Comparison of ENCODE assay signal across 22 mouse cellular contexts in the genomic region with DNA sequence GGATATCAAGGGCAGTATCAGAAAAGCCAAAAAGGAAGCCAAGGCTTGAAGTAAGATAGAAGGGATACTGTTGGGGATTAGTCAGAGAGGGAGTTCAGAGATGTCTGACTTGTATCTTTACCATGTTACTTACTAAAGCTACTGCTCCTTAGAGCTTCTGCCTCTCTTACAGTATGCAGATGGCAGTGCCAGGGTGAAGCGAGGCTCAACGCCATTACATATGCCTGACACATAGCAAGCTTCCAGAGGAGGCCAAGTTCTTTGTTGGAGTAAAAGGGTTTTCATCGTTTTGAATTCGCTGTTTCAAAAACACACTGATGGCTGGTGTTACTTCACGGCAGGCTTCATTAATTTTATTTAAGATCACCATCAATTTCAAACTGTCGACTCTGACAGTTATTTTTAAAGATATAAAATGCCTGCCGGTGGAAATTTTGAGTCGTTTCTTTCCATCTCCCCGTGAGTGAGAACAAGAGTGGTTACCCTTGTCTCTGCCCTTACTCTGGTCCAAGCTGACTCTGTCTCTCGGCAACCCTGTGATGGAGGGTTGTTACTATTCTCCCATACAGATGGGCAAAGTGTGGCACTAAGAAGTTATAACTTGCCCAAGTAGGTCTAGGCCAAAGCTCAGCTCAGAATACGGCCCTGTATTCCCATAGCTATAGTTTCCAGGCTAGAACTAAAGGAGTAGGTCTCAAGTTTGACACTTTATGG.
A peak's percentile ranks its signal among the peaks of the same experiment; 100 is the strongest.
DNase-seq lines count a peak whose midpoint lies in the region; ATAC-seq and TF ChIP-seq lines count a peak whose summit lies in the region.
"Had no signal": no experiment of that assay in that cellular context is flagged by ENCODE, and none has a peak within 500 bp of the region (broad histone marks: within the 10 kb centered on the region; RNA-seq: fewer than 3 reads in every experiment).

No protein-coding gene starts in this region.

- H3K4me2 ChIP-seq in forebrain, embryonic 16.5 days (ENCODE audit: low read length), result no peak overlapping the region
- no peak overlapping the region for H3K4me2 ChIP-seq in forebrain, embryonic 11.5 days (ENCODE audit: low read depth, low read length, severe bottlenecking)
- H3K4me2 ChIP-seq in heart, embryonic 13.5 days, result no peak overlapping the region
- H3K4me2 ChIP-seq in hindbrain, postnatal 0 days (ENCODE audit: low read depth, low read length), result no peak overlapping the region
- no peak overlapping the region for H3K4me2 ChIP-seq in hindbrain, embryonic 13.5 days
- H3K4me2 ChIP-seq: limb, embryonic 13.5 days; liver, embryonic 11.5 days; midbrain, embryonic 11.5 days had no signal

- H3K27me3 ChIP-seq in forebrain, embryonic 16.5 days (replicated peaks; ENCODE audit: control insufficient read depth, insufficient read depth, low read length), result no peaks in the 10 kb centered on the region
- H3K27me3 ChIP-seq in forebrain, embryonic 11.5 days (ENCODE audit: control insufficient read depth, insufficient read depth, low read length), result no peaks in the 10 kb centered on the region
- H3K27me3 ChIP-seq in heart, embryonic 13.5 days (replicated peaks), result no peaks in the 10 kb centered on the region
- H3K27me3 ChIP-seq in hindbrain, postnatal 0 days (ENCODE audit: insufficient read depth, low read length), result no peaks in the 10 kb centered on the region
- H3K27me3 ChIP-seq in hindbrain, embryonic 13.5 days, result no peaks in the 10 kb centered on the region
- H3K27me3 ChIP-seq: limb, embryonic 13.5 days had no signal

- H3K9me3 ChIP-seq in forebrain, embryonic 16.5 days (ENCODE audit: control insufficient read depth, low read length), result no peaks in the 10 kb centered on the region
- H3K9me3 ChIP-seq in forebrain, embryonic 11.5 days (ENCODE audit: control insufficient read depth, low read length), result no peaks in the 10 kb centered on the region
- peaks cover 3% of the 10 kb centered on the region; the same call in 1 of the 2 replicates for H3K9me3 ChIP-seq in heart, embryonic 13.5 days
- no peaks in the 10 kb centered on the region for H3K9me3 ChIP-seq in hindbrain, postnatal 0 days (ENCODE audit: low read length)
- H3K9me3 ChIP-seq in hindbrain, embryonic 13.5 days, result no peaks in the 10 kb centered on the region
- H3K9me3 ChIP-seq: limb, embryonic 13.5 days had no signal

- TF ChIP-seq POLR2A in brain, embryonic 14.5 days (IDR thresholded peaks at IDR 0.05; ENCODE audit: borderline replicate concordance, extremely low read depth, insufficient read depth, insufficient read length, poor library complexity, severe bottlenecking), result no peak

- no peak overlapping the region for H3K27ac ChIP-seq in forebrain, embryonic 16.5 days (ENCODE audit: low read length)
- H3K27ac ChIP-seq in forebrain, embryonic 11.5 days (ENCODE audit: low read depth, low read length), result no peak overlapping the region
- peak overlapping the region; percentile 68 for H3K27ac ChIP-seq in heart, embryonic 13.5 days (replicated peaks)
- H3K27ac ChIP-seq in hindbrain, postnatal 0 days, result peak overlapping the region; percentile 11; the same call in 1 of the 2 replicates
- no peak overlapping the region for H3K27ac ChIP-seq in hindbrain, embryonic 13.5 days
- H3K27ac ChIP-seq: limb, embryonic 13.5 days had no signal

- 60% methylated on average over 11 of the region's 11 CpGs for WGBS in forebrain, embryonic 16.5 days
- WGBS in forebrain, embryonic 11.5 days, result 91% methylated on average over 11 of the region's 11 CpGs
- 76% methylated on average over 11 of the region's 11 CpGs for WGBS in heart, embryonic 13.5 days
- 53% methylated on average over 11 of the region's 11 CpGs for WGBS in hindbrain, postnatal 0 days
- WGBS in hindbrain, embryonic 13.5 days, result 79% methylated on average over 11 of the region's 11 CpGs

- no peak for DNase-seq in forebrain, embryonic 11.5 days (ENCODE audit: low spot score)
- DNase-seq in heart, adult 18-20 months, result no peak
- DNase-seq in hindbrain, postnatal 0 days (ENCODE audit: low spot score), result peak; percentile 19
- peak; percentile 43 for DNase-seq in brain, embryonic 14.5 days (ENCODE audit: low read depth)
- no peak for DNase-seq in spleen, postnatal 36 days (ENCODE audit: low spot score in 2 of 2)
- DNase-seq: adrenal gland, postnatal 14 days; cerebellum, adult 9-10 months; cerebellum, postnatal 36 days; gastrocnemius, postnatal 10 days; kidney, adult 11 months; kidney, postnatal 25 days; lung, postnatal 36 days; right cerebral cortex, postnatal 4 days had no signal

- H3K4me3 ChIP-seq in forebrain, embryonic 16.5 days (replicated peaks; ENCODE audit: low read length), result no peak overlapping the region
- H3K4me3 ChIP-seq in forebrain, embryonic 11.5 days (ENCODE audit: low read depth, low read length), result no peak overlapping the region
- no peak overlapping the region for H3K4me3 ChIP-seq in heart, embryonic 13.5 days
- no peak overlapping the region for H3K4me3 ChIP-seq in hindbrain, postnatal 0 days (ENCODE audit: low read length)
- no peak overlapping the region for H3K4me3 ChIP-seq in hindbrain, embryonic 13.5 days
- H3K4me3 ChIP-seq: limb, embryonic 13.5 days had no signal

- 0 out of 2 replicates have a peak, but pooled peaks cover 2% of the 10 kb centered on the region for H3K4me1 ChIP-seq in forebrain, embryonic 16.5 days (replicated peaks; ENCODE audit: control insufficient read depth, insufficient read depth, low read length)
- H3K4me1 ChIP-seq in forebrain, embryonic 11.5 days (replicated peaks; ENCODE audit: control insufficient read depth, insufficient read depth, low read length), result no peaks in the 10 kb centered on the region
- H3K4me1 ChIP-seq in heart, embryonic 13.5 days, result peaks cover 14% of the 10 kb centered on the region
- H3K4me1 ChIP-seq in hindbrain, postnatal 0 days (ENCODE audit: insufficient read depth, low read length), result 0 out of 2 replicates have a peak, but pooled peaks cover 6% of the 10 kb centered on the region
- no peaks in the 10 kb centered on the region for H3K4me1 ChIP-seq in hindbrain, embryonic 13.5 days (replicated peaks)
- H3K4me1 ChIP-seq: limb, embryonic 13.5 days had no signal

- no peaks in the 10 kb centered on the region for H3K36me3 ChIP-seq in forebrain, embryonic 16.5 days (ENCODE audit: control insufficient read depth, insufficient read depth)
- no peaks in the 10 kb centered on the region for H3K36me3 ChIP-seq in forebrain, embryonic 11.5 days (ENCODE audit: control insufficient read depth, insufficient read depth, low read length)
- no peaks in the 10 kb centered on the region for H3K36me3 ChIP-seq in heart, embryonic 13.5 days
- no peaks in the 10 kb centered on the region for H3K36me3 ChIP-seq in hindbrain, postnatal 0 days (ENCODE audit: insufficient read depth, low read length)
- H3K36me3 ChIP-seq in hindbrain, embryonic 13.5 days, result no peaks in the 10 kb centered on the region
- H3K36me3 ChIP-seq: limb, embryonic 13.5 days had no signal

- no peak for TF ChIP-seq CTCF in hindbrain, postnatal 0 days (IDR thresholded peaks at IDR 0.05; ENCODE audit: low read depth)
- TF ChIP-seq CTCF in brain, embryonic 14.5 days (IDR thresholded peaks at IDR 0.05; ENCODE audit: borderline replicate concordance, extremely low read depth, insufficient read depth, insufficient read length), result no peak

- ATAC-seq in forebrain, embryonic 16.5 days, result peak; percentile 76
- no peak for ATAC-seq in forebrain, embryonic 11.5 days (replicated peaks; ENCODE audit: low FRiP score)
- ATAC-seq in heart, embryonic 13.5 days (ENCODE audit: extremely low read depth, insufficient number of reproducible peaks, low FRiP score, low TSS enrichment), result no peak
- 0 out of 2 replicates have a peak, but pooled peaks have one; percentile 64 for ATAC-seq in hindbrain, postnatal 0 days
- no peak for ATAC-seq in hindbrain, embryonic 13.5 days (ENCODE audit: low FRiP score)
- ATAC-seq: CD4-positive, CD25-positive, alpha-beta regulatory T cell, adult 4 months; inflammation-experienced regulatory T-cells, adult 6 months; midbrain, embryonic 16.5 days had no signal

- no peak overlapping the region for H3K9ac ChIP-seq in forebrain, embryonic 16.5 days (replicated peaks; ENCODE audit: low read depth, low read length)
- H3K9ac ChIP-seq in forebrain, embryonic 11.5 days (ENCODE audit: low read length), result no peak overlapping the region
- H3K9ac ChIP-seq in heart, embryonic 13.5 days, result no peak overlapping the region
- no peak overlapping the region for H3K9ac ChIP-seq in hindbrain, postnatal 0 days (replicated peaks; ENCODE audit: low read length)
- no peak overlapping the region for H3K9ac ChIP-seq in hindbrain, embryonic 13.5 days
- H3K9ac ChIP-seq: limb, embryonic 13.5 days had no signal

Comparison
In these comparisons a context has a peak if more than half of its experiments do, and no peak if none do; other contexts are left out.
1. ATAC-seq: peak in forebrain, embryonic 16.5 days (single experiment) and hindbrain, postnatal 0 days (single experiment); none in forebrain, embryonic 11.5 days (single experiment), heart, embryonic 13.5 days (single experiment) and hindbrain, embryonic 13.5 days (single experiment).
2. H3K27ac ChIP-seq: peak in heart, embryonic 13.5 days (single experiment) and hindbrain, postnatal 0 days (single experiment); none in forebrain, embryonic 16.5 days (single experiment), forebrain, embryonic 11.5 days (single experiment) and hindbrain, embryonic 13.5 days (single experiment).
3. DNase-seq: peak in hindbrain, postnatal 0 days (single experiment) and brain, embryonic 14.5 days (single experiment); none in forebrain, embryonic 11.5 days (single experiment), heart, adult 18-20 months (0 of 2) and spleen, postnatal 36 days (0 of 2).